Mouse (Mus musculus): ENCODE results near the gene Ykt6.

GRCm38 (mm10) chr11:5930578-5930977, 24.9 kb upstream of the Ykt6 start:
- no peak for TF ChIP-seq CTCF (IDR thresholded peaks at IDR 0.05; ENCODE audit: control insufficient read depth, insufficient read depth, insufficient read length)
- TF ChIP-seq CEBPB (IDR thresholded peaks at IDR 0.05; ENCODE audit: low read depth) = no peak
- TF ChIP-seq MYOD1 (IDR thresholded peaks at IDR 0.05; ENCODE audit: control insufficient read depth, insufficient read length, low read depth) = no peak
- TF ChIP-seq USF1 (IDR thresholded peaks at IDR 0.05; ENCODE audit: low read depth) = no peak
- no peak for TF ChIP-seq FOSL1 (IDR thresholded peaks at IDR 0.05; ENCODE audit: insufficient read depth, low read length, poor library complexity, severe bottlenecking)

Measured in C2C12 (cell line).